Mouse (Mus musculus) midbrain, postnatal 0 days (tissue): ENCODE data around the gene Preb. TPM values are rescaled to one million over a fixed set of nuclear protein-coding genes. Genes with fewer than 3 reads are reported as not detected.

Experiments
- ATAC-seq: fragments of 200-750 bp; cut with Nextera tagmentation; 2 replicates; pipeline ENCODE4 v1.8.0; 2017; ENCODE audit warnings: moderate number of reproducible peaks, mild to moderate bottlenecking, moderate TSS enrichment, moderate library complexity; ENCODE audit not compliant: low FRiP score
- DNase-seq: peaks from one replicate; pipeline ENCODE4 v3.0.0-alpha.2; 2015; ENCODE audit warnings: low spot score
- H3K27ac ChIP-seq: fragments of 300-500 bp; sonication (generic); 2 replicates; pipeline ENCODE4 v1.5.1; 2014; ENCODE audit warnings: low read depth, mild to moderate bottlenecking, low read length, mixed read lengths
- H3K27me3 ChIP-seq: fragments of 300-500 bp; sonication (generic); 2 replicates; pipeline ENCODE4 v1.6.1; 2014; ENCODE audit warnings: low read length, control low read depth, mixed read lengths; ENCODE audit not compliant: insufficient read depth
- H3K36me3 ChIP-seq: fragments of 300-500 bp; sonication (generic); 2 replicates; pipeline ENCODE4 v1.6.1; 2014; ENCODE audit warnings: low read length, control low read depth, mixed read lengths; ENCODE audit not compliant: insufficient read depth
- H3K4me1 ChIP-seq: fragments of 300-500 bp; sonication (generic); 2 replicates; pipeline ENCODE4 v1.6.1; 2014; ENCODE audit warnings: mild to moderate bottlenecking, control low read depth, antibody characterized with exemption, low read length, mixed read lengths; ENCODE audit not compliant: insufficient read depth
- H3K4me2 ChIP-seq: fragments of 300-500 bp; sonication (generic); 2 replicates; pipeline ENCODE4 v1.6.1; 2014; ENCODE audit warnings: low read depth, mild to moderate bottlenecking, low read length, mixed read lengths; ENCODE audit not compliant: poor library complexity, severe bottlenecking
- H3K4me3 ChIP-seq: fragments of 300-500 bp; sonication (generic); 2 replicates; pipeline ENCODE4 v1.5.1; 2014; ENCODE audit warnings: low read depth, mild to moderate bottlenecking, low read length, moderate library complexity
- H3K9ac ChIP-seq: fragments of 300-500 bp; sonication (generic); replicated peaks from 2 replicates; pipeline ENCODE4 v1.6.1; 2014; ENCODE audit warnings: mild to moderate bottlenecking, low read length, moderate library complexity, mixed read lengths; ENCODE audit not compliant: poor library complexity, severe bottlenecking
- H3K9me3 ChIP-seq: fragments of 300-500 bp; sonication (generic); 2 replicates; pipeline ENCODE4 v1.6.1; 2016; ENCODE audit warnings: low read length, control low read depth
- CTCF ChIP-seq: IDR thresholded peaks from 2 replicates; pipeline ENCODE4 v1.5.1; 2016; ENCODE audit warnings: antibody characterized with exemption, mild to moderate bottlenecking
- WGBS: fragments of 180-500 bp; shearing (Covaris S2); extraction: QIAGEN DNeasy Blood & Tissue Kit; methylation state at CpG from one replicate; pipeline ENCODE4 v1.1.7; 2014; 5-methylcytosine and 5-hydroxymethylcytosine counted together
- polyA plus RNA-seq: library from polyadenylated mRNA; unstranded; fragments of >200 nt; fragmentation: Nextera tagmentation; extraction: Ambion mirVana; gene quantifications from 2 replicates; pipeline ENCODE4 v1.2.1, GENCODE M21; 2015
- total RNA-seq: library from RNA; depleted of rRNA; stranded (reverse); fragments of >200 nt; gene quantifications from 2 replicates; pipeline ENCODE4 v1.2.3, GENCODE M21; 2014

Gene Preb
- total and polyA plus RNA-seq, 2 experiments from 2014 or later, result 37.7 to 89.6 TPM

- Histone ChIP-seq H3K36me3 (peaks cover 13% of the 10 kb centered on the region), H3K9ac (no peak overlapping the region), H3K4me1 (no peaks in the 10 kb centered on the region), H3K27ac (no peak overlapping the region), H3K4me3 (no peak overlapping the region), H3K9me3 (no peaks in the 10 kb centered on the region), H3K27me3 (no peaks in the 10 kb centered on the region), H3K4me2 (no peak overlapping the region)
- peak; percentile 42 for TF ChIP-seq CTCF
- no peak for ATAC-seq
- DNase-seq, result peak; percentile 31
- WGBS, result 91% methylated on average over 5 of the region's 5 CpGs
These were observed 25.3 kb downstream of the Preb start for GRCm38 (mm10) chr5:30934725-30935461.

- H3K4me2 ChIP-seq, result no peak overlapping the region
- no peak for DNase-seq
- no peak overlapping the region for H3K9ac ChIP-seq
- peaks cover 13% of the 10 kb centered on the region for H3K36me3 ChIP-seq
- no peaks in the 10 kb centered on the region for H3K27me3 ChIP-seq
- TF ChIP-seq CTCF, result no peak
- no peak overlapping the region for H3K4me3 ChIP-seq
- no peak overlapping the region for H3K27ac ChIP-seq
- no peaks in the 10 kb centered on the region for H3K4me1 ChIP-seq
- 70% methylated on average over 5 of the region's 5 CpGs for WGBS
- no peaks in the 10 kb centered on the region for H3K9me3 ChIP-seq
- no peak for ATAC-seq
These were observed 26.5 kb downstream of the Preb start for GRCm38 (mm10) chr5:30933705-30934104.

- WGBS, result 80% methylated on average over 4 of the region's 4 CpGs
- Histone ChIP-seq H3K4me3 (no peak overlapping the region), H3K27ac (no peak overlapping the region), H3K36me3 (peaks cover 13% of the 10 kb centered on the region), H3K4me1 (no peaks in the 10 kb centered on the region), H3K9ac (no peak overlapping the region), H3K9me3 (no peaks in the 10 kb centered on the region), H3K27me3 (no peaks in the 10 kb centered on the region), H3K4me2 (no peak overlapping the region)
- DNase-seq (no peak), ATAC-seq (no peak)
- TF ChIP-seq CTCF, result no peak
These were observed 28.8 kb downstream of the Preb start for GRCm38 (mm10) chr5:30931378-30931777.

- no peak overlapping the region for H3K9ac ChIP-seq
- H3K4me2 ChIP-seq, result no peak overlapping the region
- ATAC-seq (no peak), DNase-seq (no peak)
- no peaks in the 10 kb centered on the region for H3K27me3 ChIP-seq
- H3K4me3 ChIP-seq, result no peak overlapping the region
- no peaks in the 10 kb centered on the region for H3K4me1 ChIP-seq
- H3K36me3 ChIP-seq, result peaks cover 13% of the 10 kb centered on the region
- no peak overlapping the region for H3K27ac ChIP-seq
- 83% methylated on average over 6 of the region's 6 CpGs for WGBS
- no peak for TF ChIP-seq CTCF
- H3K9me3 ChIP-seq, result no peaks in the 10 kb centered on the region
These were observed 29.3 kb downstream of the Preb start for GRCm38 (mm10) chr5:30930846-30931245.

- no peaks in the 10 kb centered on the region for H3K27me3 ChIP-seq
- no peak overlapping the region for H3K27ac ChIP-seq
- no peaks in the 10 kb centered on the region for H3K9me3 ChIP-seq
- peak; percentile 83 for TF ChIP-seq CTCF
- no peak overlapping the region for H3K4me2 ChIP-seq
- no peak for ATAC-seq
- H3K4me1 ChIP-seq, result no peaks in the 10 kb centered on the region
- 37% methylated on average over 4 of the region's 4 CpGs for WGBS
- DNase-seq, result peak; percentile 84
- H3K36me3 ChIP-seq, result peaks cover 13% of the 10 kb centered on the region
- H3K4me3 ChIP-seq, result no peak overlapping the region
- H3K9ac ChIP-seq, result no peak overlapping the region
These were observed 30.0 kb downstream of the Preb start for GRCm38 (mm10) chr5:30930121-30930520.

- Histone ChIP-seq H3K27ac (no peak overlapping the region), H3K4me1 (no peaks in the 10 kb centered on the region), H3K27me3 (no peaks in the 10 kb centered on the region), H3K9ac (no peak overlapping the region), H3K36me3 (peaks cover under 1% of the 10 kb centered on the region; the same call in 1 of the 2 replicates), H3K4me2 (peak overlapping the region; percentile 36; the same call in 1 of the 2 replicates), H3K4me3 (no peak overlapping the region), H3K9me3 (no peaks in the 10 kb centered on the region)
- WGBS, result 42% methylated on average over 7 of the region's 7 CpGs
- DNase-seq, result peak; percentile 67
- 0 out of 2 replicates have a peak, but pooled peaks have one; percentile 47 for ATAC-seq
- TF ChIP-seq CTCF, result no peak
These were observed 32.1 kb downstream of the Preb start for GRCm38 (mm10) chr5:30927945-30928529.
